Mouse (Mus musculus): ENCODE measurements at regions not wholly inside any gene's neighbourhood (a gene's known extent, or its start where the extent isn't known, plus 50 kb on each side); places are given as distances from the start of the nearest gene placed in this dataset.

GRCm38 (mm10) chr2:157663584-157664375 lies 73.4 kb upstream of the Ctnnbl1 start:
- TF ChIP-seq CTCF (IDR thresholded peaks at IDR 0.05; ENCODE audit: borderline replicate concordance, insufficient read depth, low read depth, low read length) (no peak), POLR2A (IDR thresholded peaks at IDR 0.05; ENCODE audit: borderline replicate concordance, insufficient read depth, low read length) (no peak)

Measured in cerebellum, adult 2 months (tissue).